Mouse (Mus musculus): ENCODE results near the gene Lbr. TPM values are rescaled to one million over a fixed set of nuclear protein-coding genes. Genes with fewer than 3 reads are reported as not detected.

Gene Lbr
- total RNA-seq, 1 experiment = 240 TPM

DNA sequence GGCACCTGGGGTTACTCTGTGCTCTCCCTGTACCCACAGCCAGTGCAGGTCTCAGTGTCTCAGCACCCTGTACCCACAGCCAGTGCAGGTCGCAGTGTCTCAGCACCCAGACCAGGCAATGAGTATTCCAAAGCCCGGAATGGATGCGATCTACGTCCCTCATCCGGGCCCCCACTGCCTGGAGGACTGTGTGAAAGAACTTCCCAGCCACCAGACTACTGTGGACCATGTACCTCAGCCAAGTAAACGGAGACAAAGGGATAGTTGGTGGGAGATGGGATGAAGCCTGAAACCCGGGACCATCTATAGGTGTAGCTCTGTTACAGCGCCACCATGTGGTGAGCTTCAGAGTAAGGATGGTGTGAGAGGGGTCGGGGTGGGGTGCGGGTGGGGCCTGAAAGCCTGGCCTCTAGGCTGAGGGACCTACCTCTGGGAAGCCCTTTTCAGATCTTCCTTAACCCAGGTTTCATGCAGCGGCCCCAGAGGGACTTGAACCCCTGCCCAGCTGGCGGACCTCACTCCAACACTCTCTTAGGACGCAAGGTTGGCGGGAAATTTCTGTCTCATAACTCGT lies 38.0 kb upstream of the Lbr start:
- Histone ChIP-seq H3K9ac (ENCODE audit: insufficient read depth, low read depth, low read length, poor library complexity, severe bottlenecking) (peak overlapping the region; percentile 58; the same call in 1 of the 2 replicates), H3K4me1 (ENCODE audit: control insufficient read depth in 2 of 2, insufficient read depth in 2 of 2, low read length in 2 of 2, poor library complexity in 1 of 2) (peaks cover 0 to 13% of the 10 kb centered on the region in 2 experiments; a peak in 2 of 4 replicates), H3K36me3 (ENCODE audit: control insufficient read depth, insufficient read depth, low read length, poor library complexity, severe bottlenecking) (no peaks in the 10 kb centered on the region), H3K9me3 (ENCODE audit: control insufficient read depth, insufficient read depth, low read depth, low read length) (no peaks in the 10 kb centered on the region), H3K27ac (ENCODE audit: insufficient read depth, low read depth, low read length, poor library complexity, severe bottlenecking) (peak overlapping the region; percentile 5; the same call in 1 of the 2 replicates), H3K4me3 (ENCODE audit: insufficient read depth in 1 of 2, low read depth in 1 of 2, low read length in 2 of 2, poor library complexity in 1 of 2, severe bottlenecking in 1 of 2) (peak overlapping the region; percentile 59; a peak in 3 of 4 replicates)
- no peak for TF ChIP-seq ZNF384 (IDR thresholded peaks at IDR 0.05; ENCODE audit: low read depth, low read length)
- TF ChIP-seq ZC3H11A (IDR thresholded peaks at IDR 0.05; ENCODE audit: borderline replicate concordance, low read depth, low read length) = 0 out of 2 replicates have a peak, but pooled peaks have one; percentile 15
- DNase-seq (ENCODE audit: low read depth, low spot score) = peak; percentile 82
- in situ Hi-C loops (cut with MboI; ENCODE audit: low sequenced_read_pairs in 2 of 2, unreplicated experiment in 2 of 2) = loop anchor here (5.0 to 25.0 kb wide), 2 partner anchors 154 to 431 kb away; no protein-coding TSS in a partner anchor

DNA sequence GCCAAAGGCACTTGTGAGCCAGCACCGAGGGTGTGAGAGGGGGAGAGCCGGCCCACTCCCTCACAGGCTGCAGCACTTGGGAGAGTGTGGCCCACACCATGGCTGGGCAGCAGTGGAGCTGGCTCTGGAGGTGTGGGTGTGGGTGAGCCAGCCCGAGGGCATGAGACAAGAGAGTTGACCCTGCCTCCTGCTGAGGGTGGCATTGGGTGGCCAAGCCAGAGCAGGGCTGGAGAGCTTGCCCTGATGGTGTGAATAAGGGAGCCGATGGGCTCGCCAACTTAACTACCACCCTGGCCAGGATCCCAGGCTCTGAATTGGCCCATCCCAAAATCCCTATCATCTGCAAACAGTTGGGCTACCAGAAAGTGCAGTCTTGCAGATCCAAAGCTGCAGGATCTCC lies 35.6 kb upstream of the Lbr start:
- Histone ChIP-seq H3K36me3 (ENCODE audit: control insufficient read depth, insufficient read depth, low read length, poor library complexity, severe bottlenecking) (no peaks in the 10 kb centered on the region), H3K9ac (ENCODE audit: insufficient read depth, low read depth, low read length, poor library complexity, severe bottlenecking) (no peak overlapping the region), H3K4me3 (ENCODE audit: insufficient read depth in 1 of 2, low read depth in 1 of 2, low read length in 2 of 2, poor library complexity in 1 of 2, severe bottlenecking in 1 of 2) (no peak overlapping the region), H3K27ac (ENCODE audit: insufficient read depth, low read depth, low read length, poor library complexity, severe bottlenecking) (no peak overlapping the region), H3K9me3 (ENCODE audit: control insufficient read depth, insufficient read depth, low read depth, low read length) (no peaks in the 10 kb centered on the region), H3K4me1 (ENCODE audit: control insufficient read depth in 2 of 2, insufficient read depth in 2 of 2, low read length in 2 of 2, poor library complexity in 1 of 2) (peaks cover 0 to 10% of the 10 kb centered on the region in 2 experiments; a peak in 2 of 4 replicates)
- in situ Hi-C loops (cut with MboI; ENCODE audit: low sequenced_read_pairs in 2 of 2, unreplicated experiment in 2 of 2) = loop anchor here (25.0 kb wide), 1 partner anchor 434 kb away; no protein-coding TSS in a partner anchor
- no peak for DNase-seq (ENCODE audit: low read depth, low spot score)
- TF ChIP-seq ZC3H11A (IDR thresholded peaks at IDR 0.05; ENCODE audit: borderline replicate concordance, low read depth, low read length) (no peak), HCFC1 (IDR thresholded peaks at IDR 0.05; ENCODE audit: borderline replicate concordance, insufficient read depth, low read length) (no peak), MAFK (IDR thresholded peaks at IDR 0.05; ENCODE audit: insufficient read depth, low read depth, low read length) (no peak), ZNF384 (IDR thresholded peaks at IDR 0.05; ENCODE audit: low read depth, low read length) (no peak), CHD2 (IDR thresholded peaks at IDR 0.05; ENCODE audit: low read depth, low read length) (no peak)

GRCm38 (mm10) chr1:181877088-181877487 lies 34.2 kb upstream of the Lbr start:
- no peaks in the 10 kb centered on the region for H3K9me3 ChIP-seq (ENCODE audit: control insufficient read depth, insufficient read depth, low read depth, low read length)
- H3K27ac ChIP-seq (ENCODE audit: insufficient read depth, low read depth, low read length, poor library complexity, severe bottlenecking) = no peak overlapping the region
- H3K4me1 ChIP-seq (ENCODE audit: control insufficient read depth in 2 of 2, insufficient read depth in 2 of 2, low read length in 2 of 2, poor library complexity in 1 of 2) = peaks cover 0 to 10% of the 10 kb centered on the region in 2 experiments; a peak in 2 of 4 replicates
- H3K36me3 ChIP-seq (ENCODE audit: control insufficient read depth, insufficient read depth, low read length, poor library complexity, severe bottlenecking) = no peaks in the 10 kb centered on the region
- DNase-seq (ENCODE audit: low read depth, low spot score) = no peak
- in situ Hi-C loops (cut with MboI; ENCODE audit: low sequenced_read_pairs in 2 of 2, unreplicated experiment in 2 of 2) = loop anchor here (25.0 kb wide), 1 partner anchor 435 kb away; no protein-coding TSS in a partner anchor
- no peak for TF ChIP-seq ZC3H11A (IDR thresholded peaks at IDR 0.05; ENCODE audit: borderline replicate concordance, low read depth, low read length)
- no peak for TF ChIP-seq ZNF384 (IDR thresholded peaks at IDR 0.05; ENCODE audit: low read depth, low read length)
- no peak for TF ChIP-seq MAFK (IDR thresholded peaks at IDR 0.05; ENCODE audit: insufficient read depth, low read depth, low read length)
- TF ChIP-seq HCFC1 (IDR thresholded peaks at IDR 0.05; ENCODE audit: borderline replicate concordance, insufficient read depth, low read length) = no peak
- TF ChIP-seq CHD2 (IDR thresholded peaks at IDR 0.05; ENCODE audit: low read depth, low read length) = no peak
- no peak overlapping the region for H3K4me3 ChIP-seq (ENCODE audit: insufficient read depth in 1 of 2, low read depth in 1 of 2, low read length in 2 of 2, poor library complexity in 1 of 2, severe bottlenecking in 1 of 2)
- no peak overlapping the region for H3K9ac ChIP-seq (ENCODE audit: insufficient read depth, low read depth, low read length, poor library complexity, severe bottlenecking)

GRCm38 (mm10) chr1:181876656-181877055 lies 33.8 kb upstream of the Lbr start:
- no peak overlapping the region for H3K27ac ChIP-seq (ENCODE audit: insufficient read depth, low read depth, low read length, poor library complexity, severe bottlenecking)
- in situ Hi-C loops (cut with MboI; ENCODE audit: low sequenced_read_pairs in 2 of 2, unreplicated experiment in 2 of 2) = loop anchor here (25.0 kb wide), 1 partner anchor 436 kb away; no protein-coding TSS in a partner anchor

More at GRCm38 (mm10) chr1:181876656-181877055, 33.8 kb upstream of the Lbr start:
- no peaks in the 10 kb centered on the region for H3K9me3 ChIP-seq (ENCODE audit: control insufficient read depth, insufficient read depth, low read depth, low read length)
- no peak overlapping the region for H3K9ac ChIP-seq (ENCODE audit: insufficient read depth, low read depth, low read length, poor library complexity, severe bottlenecking)
- peaks cover 0 to 10% of the 10 kb centered on the region in 2 experiments; a peak in 2 of 4 replicates for H3K4me1 ChIP-seq (ENCODE audit: control insufficient read depth in 2 of 2, insufficient read depth in 2 of 2, low read length in 2 of 2, poor library complexity in 1 of 2)
- no peak for DNase-seq (ENCODE audit: low read depth, low spot score)
- no peak overlapping the region for H3K4me3 ChIP-seq (ENCODE audit: insufficient read depth in 1 of 2, low read depth in 1 of 2, low read length in 2 of 2, poor library complexity in 1 of 2, severe bottlenecking in 1 of 2)
- no peak for TF ChIP-seq MAFK (IDR thresholded peaks at IDR 0.05; ENCODE audit: insufficient read depth, low read depth, low read length)
- TF ChIP-seq CHD2 (IDR thresholded peaks at IDR 0.05; ENCODE audit: low read depth, low read length) = no peak
- no peak for TF ChIP-seq HCFC1 (IDR thresholded peaks at IDR 0.05; ENCODE audit: borderline replicate concordance, insufficient read depth, low read length)
- TF ChIP-seq ZNF384 (IDR thresholded peaks at IDR 0.05; ENCODE audit: low read depth, low read length) = no peak
- no peaks in the 10 kb centered on the region for H3K36me3 ChIP-seq (ENCODE audit: control insufficient read depth, insufficient read depth, low read length, poor library complexity, severe bottlenecking)
